Mouse (Mus musculus) gastrocnemius, postnatal 14 days (tissue): ENCODE measurements around the gene Spata13. TPM values are rescaled to one million over a fixed set of nuclear protein-coding genes. Genes with fewer than 3 reads are reported as not detected.

Source experiments
- DNase-seq: peaks from one replicate; pipeline ENCODE4 v3.0.0; 2021; ENCODE audit warnings: mixed read lengths
- intact Hi-C: fragments of 180-260 bp; cut with DNase I; formaldehyde crosslinking; loops from one replicate; pipeline ENCODE4 v1.15.1; 2025; ENCODE audit warnings: low total_unique reads
- total RNA-seq, 2 experiments: library from RNA; stranded (reverse); gene quantifications; 2 replicates each; pipeline ENCODE4 v1.2.3; 2021

Spata13 gene
- total RNA-seq, 2 experiments from 2014 or later: 8.4 to 15.3 TPM

DNA sequence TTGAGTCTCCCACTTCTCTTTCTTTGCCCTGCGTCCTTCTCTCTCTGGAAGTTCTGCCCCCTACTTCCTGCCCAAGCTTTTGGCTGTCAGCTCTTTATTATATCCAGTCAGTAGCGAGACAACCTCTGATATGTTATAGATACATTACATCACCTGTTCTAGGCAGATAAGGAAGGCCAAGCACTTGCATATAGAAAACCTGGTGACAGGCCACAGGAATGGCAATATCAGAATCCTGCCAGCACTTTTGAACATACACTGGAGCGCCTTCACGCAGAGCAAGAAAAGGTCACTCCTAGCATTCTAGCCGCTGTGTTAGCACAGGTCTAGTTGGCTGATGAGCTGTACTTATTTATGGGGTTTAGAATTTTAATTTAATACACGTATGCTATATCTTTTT, 70.7 kb downstream of the Spata13 start:
- DNase-seq: no peak
- intact Hi-C loops: no loop called here

DNA sequence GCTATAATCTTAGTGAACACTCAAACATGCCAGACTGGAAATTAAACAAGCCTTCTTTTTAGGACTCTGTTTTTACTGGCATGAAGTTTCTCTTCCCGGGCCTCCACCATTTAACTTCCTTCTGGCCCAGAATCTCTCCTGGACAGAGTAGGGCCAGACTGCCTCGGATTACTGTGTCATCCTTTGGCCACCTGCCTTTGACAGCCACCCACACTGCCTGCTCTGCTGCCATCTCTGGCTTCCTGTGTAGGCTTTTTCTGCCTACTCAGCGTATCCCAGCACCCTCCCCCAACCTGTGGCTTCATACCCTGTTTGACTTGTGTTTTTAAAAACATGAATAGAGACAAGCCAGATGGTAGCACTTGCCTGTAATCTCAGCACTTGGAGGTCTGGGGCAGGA, 71.2 kb downstream of the Spata13 start:
- intact Hi-C loops: no loop called here
- peak; percentile 77 for DNase-seq

- no peak for DNase-seq
- intact Hi-C loops: no loop called here
Measured at GRCm38 (mm10) chr14:60709192-60709591, 75.4 kb downstream of the Spata13 start.

DNA sequence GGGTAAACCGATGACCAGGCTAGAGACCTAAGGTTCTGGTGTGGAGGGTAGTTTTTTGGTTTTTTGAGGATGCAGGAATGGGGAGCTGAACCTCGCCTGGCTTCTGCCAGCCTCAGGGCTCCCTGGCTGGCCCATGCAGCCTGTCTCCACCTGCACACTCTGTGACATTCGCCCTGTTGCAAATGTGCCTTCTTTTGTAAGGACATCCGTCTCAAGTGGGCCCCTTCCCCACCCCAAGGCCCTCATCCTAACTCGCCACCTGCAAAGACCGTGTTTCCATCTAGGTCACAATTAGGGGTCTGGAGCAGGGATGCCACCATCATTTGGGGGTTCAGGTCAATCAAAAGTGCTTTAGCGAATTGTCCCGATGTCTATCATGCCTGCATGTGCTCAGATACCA, 75.9 kb downstream of the Spata13 start:
- no peak for DNase-seq
- intact Hi-C loops: loop anchor here (5.0 kb wide), 1 partner anchor 63 kb away; no protein-coding TSS in a partner anchor

- no peak for DNase-seq
- intact Hi-C loops: loop anchor here (5.0 kb wide), 1 partner anchor 61 kb away; no protein-coding TSS in a partner anchor
Measured at GRCm38 (mm10) chr14:60711161-60711560, 77.4 kb downstream of the Spata13 start.

DNA sequence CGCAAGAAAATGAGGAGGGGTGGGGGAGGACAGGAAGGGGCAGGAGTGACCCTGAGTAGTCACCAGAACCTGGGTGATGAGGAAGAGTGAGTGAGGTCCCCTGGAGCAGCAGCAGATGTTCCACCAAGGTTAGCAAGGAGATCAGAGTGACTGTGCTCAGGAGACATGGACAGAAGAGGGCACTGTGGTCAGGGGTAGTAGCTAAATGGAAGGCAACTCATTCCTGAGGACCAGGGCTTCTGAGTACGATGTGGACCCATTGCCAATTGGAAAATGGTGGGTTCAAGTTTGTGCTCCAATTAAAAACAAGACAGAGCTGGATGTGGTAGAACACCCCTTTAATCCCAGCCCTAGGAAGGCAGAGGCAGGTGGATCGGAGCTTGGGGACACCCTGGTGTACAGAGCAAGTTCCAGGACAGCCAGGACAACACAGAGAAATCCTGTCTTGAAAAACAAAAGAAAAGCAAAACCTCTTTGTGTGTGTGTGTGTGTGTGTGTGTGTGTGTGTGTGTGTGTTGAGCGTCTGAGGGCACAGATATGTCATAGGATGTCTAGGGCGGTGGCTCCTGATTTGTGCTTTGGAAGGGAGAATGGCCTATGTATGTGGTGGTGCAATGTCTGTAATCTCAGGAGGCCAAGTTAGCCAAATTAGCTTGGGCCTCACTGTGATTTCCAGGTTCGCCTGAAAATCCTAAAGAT, 77.9 kb downstream of the Spata13 start:
- intact Hi-C loops: loop anchor here (5.0 kb wide), 1 partner anchor 61 kb away; no protein-coding TSS in a partner anchor
- DNase-seq: no peak

GRCm38 (mm10) chr14:60712289-60712830, 78.6 kb downstream of the Spata13 start:
- intact Hi-C loops: loop anchor here (5.0 kb wide), 1 partner anchor 60 kb away; no protein-coding TSS in a partner anchor
- no peak for DNase-seq

DNA sequence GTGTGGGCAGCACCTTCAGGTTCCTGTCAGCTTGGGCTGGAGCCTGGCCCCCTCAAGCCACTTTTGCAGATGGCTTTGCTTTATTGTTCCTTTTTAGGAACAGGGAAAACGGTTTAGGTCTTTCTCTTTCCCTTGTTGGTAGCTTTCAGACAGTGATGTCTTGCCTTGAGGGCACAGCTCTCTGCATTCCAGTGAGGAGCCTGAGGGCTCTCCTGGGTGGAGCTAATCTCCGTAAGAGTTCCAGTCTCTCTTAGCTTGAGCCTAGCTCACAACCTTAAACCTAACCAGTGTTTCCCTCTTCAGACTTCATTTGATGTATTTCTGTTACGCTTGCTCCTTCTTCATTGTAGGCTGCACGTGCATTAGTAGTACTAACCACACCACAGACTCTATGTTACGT, 81.9 kb downstream of the Spata13 start:
- no peak for DNase-seq
- intact Hi-C loops: no loop called here

GRCm38 (mm10) chr14:60721304-60721703, 87.5 kb downstream of the Spata13 start:
- intact Hi-C loops: no loop called here
- DNase-seq: no peak

DNA sequence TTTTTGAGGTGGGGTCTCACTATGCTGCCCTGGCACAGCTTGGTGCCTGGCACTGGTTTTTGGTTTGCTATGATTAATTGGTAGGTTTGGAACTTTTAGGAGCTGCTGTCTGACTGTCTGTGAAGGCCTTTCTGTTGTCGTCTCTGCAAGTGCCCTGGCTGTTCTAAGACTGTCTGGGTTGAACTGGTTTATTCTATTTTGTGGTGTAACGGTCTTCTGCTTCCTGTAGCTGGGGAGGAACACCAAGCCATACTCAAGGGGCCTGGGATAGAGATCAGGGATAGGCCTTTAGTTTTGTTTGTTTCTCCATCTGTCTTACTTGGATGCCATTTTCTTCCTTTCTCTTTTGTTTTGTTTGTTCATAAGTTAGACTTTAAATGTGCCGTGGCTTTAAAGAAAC, 88.1 kb downstream of the Spata13 start:
- intact Hi-C loops: no loop called here
- DNase-seq: no peak

DNA sequence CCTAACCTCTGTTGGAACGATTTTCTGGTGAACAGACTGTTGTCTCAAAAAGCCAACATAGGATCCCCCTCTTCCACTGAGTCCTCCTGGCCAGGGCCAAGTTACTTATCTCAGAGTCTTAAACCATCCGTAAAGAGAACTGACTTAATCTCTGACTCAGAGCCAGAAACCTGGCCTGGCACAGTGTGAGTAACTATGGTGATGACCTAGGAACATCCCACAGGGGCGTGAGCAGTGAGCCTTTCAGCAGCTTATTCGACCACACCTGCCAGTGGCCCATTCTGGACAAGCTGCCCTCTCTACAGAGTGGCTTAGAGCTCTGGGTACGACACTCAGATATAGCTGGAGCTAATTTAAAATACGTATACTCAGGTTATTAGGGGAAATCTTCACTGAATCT, 92.3 kb downstream of the Spata13 start:
- no peak for DNase-seq
- intact Hi-C loops: no loop called here

DNA sequence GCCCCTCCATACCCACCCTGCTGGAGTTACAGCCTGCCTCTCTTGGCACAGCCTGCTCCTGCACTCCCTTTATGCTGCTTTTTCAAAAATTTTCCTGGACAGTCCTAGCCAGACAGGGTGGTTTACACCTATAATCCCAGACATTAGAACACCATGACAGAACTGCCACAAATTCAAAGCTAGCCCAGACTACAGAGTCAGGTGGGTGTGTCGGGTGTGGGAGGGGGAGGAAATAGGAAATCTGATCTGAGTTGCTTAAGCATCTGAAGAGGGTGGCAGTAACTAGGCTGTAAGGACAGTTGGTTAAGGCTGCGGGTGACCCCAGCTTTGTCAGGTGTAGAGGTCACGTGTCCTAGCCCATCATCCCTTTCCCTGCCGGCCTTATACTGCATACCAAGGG, 93.3 kb downstream of the Spata13 start:
- no peak for DNase-seq
- intact Hi-C loops: no loop called here

GRCm38 (mm10) chr14:60732081-60732480, 98.3 kb downstream of the Spata13 start:
- intact Hi-C loops: no loop called here
- no peak for DNase-seq

DNA sequence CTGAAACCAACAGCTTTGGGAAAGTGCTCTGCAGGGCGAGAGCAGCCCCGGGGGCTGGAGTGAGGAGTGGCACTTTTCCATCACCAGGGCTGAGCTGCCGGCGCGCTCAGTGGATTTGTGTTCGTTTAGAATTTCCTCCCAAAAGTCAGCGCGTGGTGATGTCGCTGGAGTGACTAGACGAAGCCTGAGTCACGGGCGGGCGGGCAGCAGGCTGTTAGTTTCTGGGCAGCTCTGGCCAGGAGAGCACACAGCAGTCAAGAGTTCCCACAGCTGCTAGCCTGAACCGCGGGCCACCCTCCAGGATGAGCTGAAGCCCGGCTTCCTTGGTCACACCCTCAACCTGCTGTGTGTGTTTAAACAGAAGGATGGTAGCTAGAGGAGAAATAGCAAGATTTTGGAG, 99.0 kb downstream of the Spata13 start:
- DNase-seq: peak; percentile 78
- intact Hi-C loops: no loop called here

GRCm38 (mm10) chr14:60733706-60734105, 99.9 kb downstream of the Spata13 start:
- intact Hi-C loops: no loop called here
- DNase-seq: no peak

GRCm38 (mm10) chr14:60735206-60735605, 101.4 kb downstream of the Spata13 start:
- DNase-seq: no peak
- intact Hi-C loops: no loop called here

GRCm38 (mm10) chr14:60735848-60736547, 102.2 kb downstream of the Spata13 start:
- intact Hi-C loops: no loop called here
- no peak for DNase-seq

GRCm38 (mm10) chr14:60736591-60737192, 102.9 kb downstream of the Spata13 start:
- intact Hi-C loops: no loop called here
- peak; percentile 33 for DNase-seq

DNA sequence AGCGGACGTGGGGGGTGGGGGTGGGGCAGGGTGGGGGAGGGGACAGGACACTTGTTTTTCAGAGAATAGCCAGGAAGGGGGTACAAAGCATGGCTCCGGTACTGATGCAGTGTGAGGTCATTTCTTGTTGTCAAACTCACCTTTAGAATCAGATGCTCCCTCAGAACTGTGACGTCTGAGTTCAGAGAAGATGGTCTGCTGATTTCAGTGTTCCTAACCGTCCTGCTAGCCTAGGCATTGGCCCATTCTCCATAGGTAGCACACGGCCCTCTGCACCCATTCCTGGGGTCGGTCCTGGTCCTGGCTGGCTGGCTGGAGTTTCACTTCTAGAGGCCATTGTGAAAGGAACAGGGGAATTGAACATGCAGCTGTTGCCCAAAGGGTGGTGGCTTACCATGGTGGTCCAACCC, 103.4 kb downstream of the Spata13 start:
- intact Hi-C loops: no loop called here
- DNase-seq: no peak

GRCm38 (mm10) chr14:60738434-60738938, 104.7 kb downstream of the Spata13 start:
- intact Hi-C loops: no loop called here
- no peak for DNase-seq
